Mouse (Mus musculus): ENCODE results near the gene Fam168b. TPM values are rescaled to one million over a fixed set of nuclear protein-coding genes. Genes with fewer than 3 reads are reported as not detected.

The Fam168b gene
- 71.4 and 78.4 TPM in 2 replicates for polyA plus RNA-seq (2015; fragmentation: Nextera tagmentation; extraction: Ambion mirVana)

DNA sequence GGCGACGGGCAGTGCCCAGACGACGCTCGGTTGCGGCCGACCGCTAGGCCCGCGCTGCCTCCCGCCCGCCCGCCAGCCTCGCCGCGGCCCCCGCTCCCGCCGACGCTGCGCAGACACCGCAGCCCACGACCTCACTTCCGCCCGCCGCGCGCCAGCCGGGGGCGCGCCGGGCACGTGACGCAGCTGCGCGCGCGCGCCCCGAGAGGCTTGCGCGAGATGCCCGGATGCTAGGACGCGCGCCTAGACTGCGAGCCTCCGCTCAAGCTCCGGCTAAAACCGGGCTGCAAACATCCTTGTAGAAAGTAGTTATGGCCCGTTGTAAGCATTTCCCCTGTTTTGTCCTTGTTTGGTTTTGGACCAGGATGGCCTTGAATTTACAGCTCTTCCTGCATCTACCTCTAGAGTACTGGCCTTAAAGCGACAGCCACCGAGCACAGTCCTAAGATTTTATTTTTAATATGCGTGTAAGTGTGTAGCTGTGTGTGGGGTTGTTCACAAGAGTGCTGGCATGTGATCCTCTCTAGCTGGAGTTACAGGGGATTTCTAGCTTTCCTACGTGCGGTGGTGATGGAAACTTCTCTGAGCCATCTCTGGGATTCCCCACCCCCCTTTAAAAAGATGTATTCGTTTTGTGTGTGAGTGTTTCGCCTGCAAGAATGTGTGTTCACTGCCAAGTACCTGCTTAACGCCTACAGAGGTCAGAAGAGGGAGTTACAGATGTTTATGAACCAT, at the start of gene Fam168b:
Gene Fam168b (minus strand): TSS at position 179 of the 732 bp plus-strand sequence.
- H3K4me3 ChIP-seq (replicated peaks): peak within 1 kb of the TSS; percentile 84
- no peaks in the 10 kb centered on the region for H3K27me3 ChIP-seq
- H3K4me2 ChIP-seq: peak within 1 kb of the TSS; percentile 73
- H3K27ac ChIP-seq: peak within 1 kb of the TSS; percentile 98
- peaks cover 26% of the 10 kb centered on the region for H3K4me1 ChIP-seq
- H3K9ac ChIP-seq: peak within 1 kb of the TSS; percentile 86
- peak; percentile 91 for ATAC-seq (replicated peaks; ENCODE audit: low FRiP score)
- 1% methylated on average over 58 of the region's 59 CpGs for whole genome bisulfite sequencing
- H3K9me3 ChIP-seq (replicated peaks): no peaks in the 10 kb centered on the region
- H3K36me3 ChIP-seq: peaks cover 3% of the 10 kb centered on the region; the same call in 1 of the 2 replicates

DNA sequence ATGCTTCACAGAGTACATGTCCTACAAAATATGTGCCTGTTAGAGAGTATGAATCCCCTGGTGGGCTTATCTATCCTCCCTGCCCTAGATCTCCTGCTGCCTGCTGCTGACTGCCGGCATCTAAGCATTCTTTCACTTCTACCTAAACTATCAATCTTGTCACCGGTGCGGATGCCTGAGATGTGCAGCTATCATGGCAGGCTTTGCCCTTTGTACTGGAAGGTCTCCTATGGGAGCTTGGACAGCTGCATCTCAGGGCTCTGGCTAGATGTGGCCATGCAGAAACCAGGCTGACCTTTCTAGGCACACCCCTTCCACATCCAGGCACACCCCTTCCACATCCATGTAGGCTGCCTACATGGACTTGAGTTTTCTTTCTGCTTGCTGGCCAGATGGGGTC, 49.6 kb upstream of the Fam168b start:
- Histone ChIP-seq H3K36me3 (no peaks in the 10 kb centered on the region), H3K4me3 (replicated peaks) (no peak overlapping the region), H3K27ac (no peak overlapping the region), H3K4me2 (no peak overlapping the region), H3K4me1 (no peaks in the 10 kb centered on the region), H3K27me3 (no peaks in the 10 kb centered on the region), H3K9me3 (replicated peaks) (no peaks in the 10 kb centered on the region), H3K9ac (no peak overlapping the region)
- 76% methylated on average over 3 of the region's 3 CpGs for WGBS
- no peak for ATAC-seq (replicated peaks; ENCODE audit: low FRiP score)

DNA sequence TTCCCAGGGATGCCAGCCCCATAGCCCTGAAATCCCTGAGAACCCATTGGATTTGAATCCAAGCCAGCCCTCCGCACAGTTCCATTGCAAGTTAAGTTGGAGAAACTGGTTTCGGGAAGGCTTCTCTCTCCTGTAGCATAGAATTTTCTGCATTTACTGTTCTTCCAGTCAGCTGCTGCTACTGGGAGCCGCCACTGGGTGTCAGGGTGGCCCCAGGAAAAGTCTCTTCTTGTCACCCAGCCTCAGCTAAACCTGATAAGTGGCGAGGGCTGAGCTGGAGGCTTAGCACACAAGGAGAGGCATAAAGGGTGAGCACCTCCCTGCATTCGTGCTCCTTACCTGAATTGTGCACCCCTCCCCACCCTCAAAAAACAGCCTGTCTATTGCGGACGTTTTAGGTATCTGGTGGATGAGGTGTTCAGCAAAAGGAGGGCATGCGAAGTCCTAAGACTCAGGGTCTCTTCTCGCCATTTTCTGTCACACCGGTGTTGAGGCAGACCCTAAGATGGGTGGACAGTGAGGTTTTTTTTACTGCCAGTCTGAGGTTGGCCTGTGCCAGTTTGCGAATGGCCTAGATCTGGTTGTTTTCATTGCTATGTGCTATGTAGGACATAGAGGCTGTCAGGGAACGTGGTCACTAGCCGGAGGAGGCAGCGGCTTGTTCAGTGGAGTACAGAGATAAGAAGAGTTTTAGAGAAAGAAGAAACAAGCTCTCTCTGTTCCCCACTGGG, 48.9 kb upstream of the Fam168b start:
- no peak overlapping the region for H3K4me2 ChIP-seq
- no peak overlapping the region for H3K27ac ChIP-seq
- H3K27me3 ChIP-seq: no peaks in the 10 kb centered on the region
- WGBS: 55% methylated on average over 14 of the region's 14 CpGs
- H3K36me3 ChIP-seq: no peaks in the 10 kb centered on the region
- H3K9me3 ChIP-seq (replicated peaks): no peaks in the 10 kb centered on the region
- ATAC-seq (replicated peaks; ENCODE audit: low FRiP score): peak; percentile 58; the same call in 1 of the 2 replicates
- no peak overlapping the region for H3K4me3 ChIP-seq (replicated peaks)
- H3K9ac ChIP-seq: no peak overlapping the region
- no peaks in the 10 kb centered on the region for H3K4me1 ChIP-seq

DNA sequence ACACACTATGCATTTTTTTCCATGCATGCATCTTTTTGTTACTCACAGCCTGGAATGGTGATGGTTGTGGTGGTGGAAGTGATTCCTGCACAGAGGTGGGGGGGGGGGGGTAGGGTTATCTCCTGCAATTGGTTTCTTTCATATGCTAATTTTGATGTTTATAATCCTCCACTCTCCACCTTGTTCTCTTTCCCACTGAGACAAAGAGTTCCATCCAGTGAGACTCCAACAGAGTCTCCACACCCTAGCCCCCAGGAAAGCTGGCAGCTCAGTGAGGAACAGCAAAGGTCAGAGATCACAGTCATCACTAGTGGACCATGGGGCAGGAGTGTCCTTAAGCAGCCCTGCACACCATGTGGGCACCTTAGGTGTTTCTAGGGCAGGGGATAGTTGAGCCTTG, 40.9 kb upstream of the Fam168b start:
- Histone ChIP-seq H3K9ac (no peak overlapping the region), H3K4me3 (replicated peaks) (no peak overlapping the region), H3K27me3 (no peaks in the 10 kb centered on the region), H3K9me3 (replicated peaks) (0 out of 2 replicates have a peak, but pooled peaks cover 4% of the 10 kb centered on the region), H3K27ac (no peak overlapping the region), H3K36me3 (no peaks in the 10 kb centered on the region), H3K4me2 (no peak overlapping the region), H3K4me1 (no peaks in the 10 kb centered on the region)
- no peak for ATAC-seq (replicated peaks; ENCODE audit: low FRiP score)

DNA sequence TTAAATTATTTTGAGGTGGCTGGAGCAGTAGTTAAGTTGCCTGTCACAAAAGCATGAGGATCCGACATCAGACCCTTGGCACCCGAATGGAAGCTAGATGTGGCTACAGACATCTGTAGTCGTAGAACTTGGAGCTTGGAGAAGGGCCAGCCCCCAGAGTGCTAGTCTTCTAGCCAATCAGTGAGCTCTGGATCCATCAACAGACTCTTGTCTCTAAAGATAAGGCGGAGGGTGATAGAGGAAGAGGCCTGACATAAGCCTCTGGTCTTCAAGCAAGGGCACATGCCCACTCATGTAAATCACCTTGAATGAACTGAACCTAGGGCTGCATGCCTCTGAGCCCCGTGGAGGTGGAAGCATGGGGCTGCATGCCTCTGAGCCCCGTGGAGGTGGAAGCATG, 36.7 kb upstream of the Fam168b start:
- H3K27ac ChIP-seq: no peak overlapping the region
- no peaks in the 10 kb centered on the region for H3K27me3 ChIP-seq
- H3K36me3 ChIP-seq: peaks cover 8% of the 10 kb centered on the region; the same call in 1 of the 2 replicates
- H3K4me2 ChIP-seq: no peak overlapping the region
- no peaks in the 10 kb centered on the region for H3K4me1 ChIP-seq
- 0 out of 2 replicates have a peak, but pooled peaks cover 4% of the 10 kb centered on the region for H3K9me3 ChIP-seq (replicated peaks)
- no peak overlapping the region for H3K9ac ChIP-seq
- H3K4me3 ChIP-seq (replicated peaks): no peak overlapping the region
- WGBS: 82% methylated on average over 6 of the region's 6 CpGs
- no peak for ATAC-seq (replicated peaks; ENCODE audit: low FRiP score)

DNA sequence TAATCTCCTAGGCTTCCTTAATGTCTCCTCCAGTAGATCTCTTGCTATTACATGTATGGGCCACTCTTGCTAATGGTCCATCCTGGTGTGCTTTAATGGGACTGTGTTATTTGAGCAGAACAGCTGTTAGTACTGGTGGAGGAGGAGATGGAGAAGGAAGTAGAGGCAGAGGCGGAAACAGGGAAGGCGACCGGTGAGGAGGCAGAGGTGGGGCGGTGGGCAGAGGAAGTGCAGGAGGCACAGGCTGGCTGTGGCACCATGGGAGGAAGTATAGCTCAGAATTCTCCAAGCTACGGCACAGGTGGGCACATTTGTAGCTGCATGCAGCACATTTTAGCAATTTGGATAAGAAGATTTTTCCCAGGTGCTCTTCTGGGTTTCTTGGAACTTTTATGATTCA, 30.7 kb upstream of the Fam168b start:
- ATAC-seq (replicated peaks; ENCODE audit: low FRiP score): no peak

DNA sequence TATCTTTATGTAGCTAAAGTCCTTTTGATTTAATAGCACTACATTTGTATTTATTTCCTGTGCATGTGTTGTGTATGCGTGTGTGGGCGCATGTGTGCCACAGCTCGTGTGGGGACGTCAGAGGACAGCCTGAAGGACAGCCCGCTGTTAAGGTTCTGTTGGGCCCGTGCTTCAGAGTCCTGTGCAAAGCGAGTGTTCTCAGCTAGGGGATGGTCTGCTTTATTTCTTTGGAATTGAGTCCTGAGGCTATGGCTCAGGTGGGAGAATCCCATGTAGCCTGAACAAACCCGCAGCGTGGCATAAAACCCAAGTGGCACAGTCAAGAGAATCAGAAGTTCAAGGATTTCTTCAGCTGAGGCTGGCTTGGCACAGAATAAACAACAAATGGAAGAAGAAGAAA, 28.3 kb upstream of the Fam168b start:
- WGBS: 94% methylated on average over 9 of the region's 9 CpGs
- no peak for ATAC-seq (replicated peaks; ENCODE audit: low FRiP score)
- H3K36me3 ChIP-seq: peaks cover 42% of the 10 kb centered on the region
- H3K27me3 ChIP-seq: no peaks in the 10 kb centered on the region
- H3K9me3 ChIP-seq (replicated peaks): no peaks in the 10 kb centered on the region
- no peak overlapping the region for H3K4me3 ChIP-seq (replicated peaks)
- H3K4me1 ChIP-seq: no peaks in the 10 kb centered on the region
- no peak overlapping the region for H3K9ac ChIP-seq
- no peak overlapping the region for H3K4me2 ChIP-seq
- H3K27ac ChIP-seq: no peak overlapping the region

More for the DNA sequence above, 30.7 kb upstream of the Fam168b start:
- Histone ChIP-seq H3K9ac (no peak overlapping the region), H3K4me3 (replicated peaks) (no peak overlapping the region), H3K27ac (no peak overlapping the region), H3K4me1 (no peaks in the 10 kb centered on the region), H3K9me3 (replicated peaks) (no peaks in the 10 kb centered on the region), H3K4me2 (no peak overlapping the region), H3K36me3 (peaks cover 39% of the 10 kb centered on the region), H3K27me3 (no peaks in the 10 kb centered on the region)
- WGBS: 87% methylated on average over 5 of the region's 5 CpGs

DNA sequence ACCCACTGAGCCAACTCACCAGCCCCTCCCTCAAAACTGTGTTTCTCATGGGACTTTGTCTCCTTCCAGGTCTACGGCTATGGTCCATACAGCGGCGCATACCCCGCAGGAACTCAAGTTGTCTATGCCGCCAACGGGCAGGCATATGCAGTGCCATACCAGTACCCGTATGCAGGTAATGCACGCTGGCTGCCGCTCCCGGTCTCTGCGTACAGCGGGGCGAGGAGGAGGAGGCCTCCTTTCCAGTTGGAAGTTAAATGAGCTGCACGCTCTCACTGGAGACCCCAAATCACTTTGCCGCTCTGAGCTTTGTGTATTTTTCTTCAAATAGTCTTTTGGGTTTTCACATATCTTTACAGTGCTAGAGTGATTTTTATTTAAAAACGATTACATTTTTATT, 26.4 kb upstream of the Fam168b start:
- no peak overlapping the region for H3K9ac ChIP-seq
- no peak overlapping the region for H3K4me2 ChIP-seq
- H3K27ac ChIP-seq: no peak overlapping the region
- no peaks in the 10 kb centered on the region for H3K9me3 ChIP-seq (replicated peaks)
- H3K4me1 ChIP-seq: no peaks in the 10 kb centered on the region
- ATAC-seq (replicated peaks; ENCODE audit: low FRiP score): no peak
- peaks cover 49% of the 10 kb centered on the region for H3K36me3 ChIP-seq
- no peaks in the 10 kb centered on the region for H3K27me3 ChIP-seq
- WGBS: 93% methylated on average over 16 of the region's 16 CpGs
- H3K4me3 ChIP-seq (replicated peaks): no peak overlapping the region

DNA sequence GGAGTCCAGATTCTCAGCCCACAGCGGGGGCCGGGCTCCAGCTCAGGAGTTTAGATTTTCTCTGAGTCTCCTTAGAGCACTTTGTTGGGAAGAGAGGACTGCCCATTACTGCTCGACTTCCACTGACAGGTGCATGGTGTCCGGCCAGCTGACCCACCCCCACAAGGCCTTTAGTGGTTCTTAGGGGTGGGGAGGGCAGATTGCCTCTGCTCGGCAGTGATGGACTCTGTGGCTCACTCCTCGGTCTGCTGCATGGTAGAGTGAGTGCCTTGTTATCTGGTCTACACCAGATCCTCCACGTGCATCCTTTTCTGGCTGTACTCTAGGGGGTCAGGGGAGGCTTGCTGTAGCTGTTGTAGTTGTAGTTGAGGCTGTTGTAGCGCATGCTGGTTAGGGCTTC, 25.5 kb upstream of the Fam168b start:
- Histone ChIP-seq H3K4me2 (no peak overlapping the region), H3K36me3 (peaks cover 57% of the 10 kb centered on the region), H3K4me1 (no peaks in the 10 kb centered on the region), H3K9ac (no peak overlapping the region), H3K27ac (no peak overlapping the region), H3K9me3 (replicated peaks) (no peaks in the 10 kb centered on the region), H3K4me3 (replicated peaks) (no peak overlapping the region), H3K27me3 (no peaks in the 10 kb centered on the region)
- ATAC-seq (replicated peaks; ENCODE audit: low FRiP score): no peak
- 91% methylated on average over 8 of the region's 8 CpGs for WGBS

DNA sequence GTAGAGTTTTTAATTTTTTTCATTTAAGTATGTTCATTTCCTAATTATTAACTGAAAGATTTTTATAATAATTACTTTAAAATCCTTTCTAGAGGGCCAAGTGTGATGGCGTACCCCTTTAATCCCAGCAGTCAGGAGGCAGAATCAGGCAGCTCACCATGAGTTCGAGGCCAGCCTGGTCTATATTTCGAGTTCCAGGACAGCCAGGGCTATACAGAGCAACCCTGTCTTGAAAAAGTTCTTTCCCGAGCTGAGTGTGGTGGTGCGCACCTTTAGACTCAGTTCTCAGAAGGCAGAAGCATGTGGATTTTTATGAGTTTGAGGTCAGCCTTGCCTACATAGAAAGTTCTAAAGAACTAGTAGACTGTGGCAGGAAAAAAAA, 24.7 kb upstream of the Fam168b start:
- no peak for ATAC-seq (replicated peaks; ENCODE audit: low FRiP score)
- Histone ChIP-seq H3K9ac (no peak overlapping the region), H3K27ac (no peak overlapping the region), H3K4me2 (no peak overlapping the region), H3K4me3 (replicated peaks) (no peak overlapping the region), H3K27me3 (no peaks in the 10 kb centered on the region), H3K4me1 (no peaks in the 10 kb centered on the region), H3K36me3 (peaks cover 65% of the 10 kb centered on the region), H3K9me3 (replicated peaks) (no peaks in the 10 kb centered on the region)
- 93% methylated on average over 5 of the region's 5 CpGs for WGBS

DNA sequence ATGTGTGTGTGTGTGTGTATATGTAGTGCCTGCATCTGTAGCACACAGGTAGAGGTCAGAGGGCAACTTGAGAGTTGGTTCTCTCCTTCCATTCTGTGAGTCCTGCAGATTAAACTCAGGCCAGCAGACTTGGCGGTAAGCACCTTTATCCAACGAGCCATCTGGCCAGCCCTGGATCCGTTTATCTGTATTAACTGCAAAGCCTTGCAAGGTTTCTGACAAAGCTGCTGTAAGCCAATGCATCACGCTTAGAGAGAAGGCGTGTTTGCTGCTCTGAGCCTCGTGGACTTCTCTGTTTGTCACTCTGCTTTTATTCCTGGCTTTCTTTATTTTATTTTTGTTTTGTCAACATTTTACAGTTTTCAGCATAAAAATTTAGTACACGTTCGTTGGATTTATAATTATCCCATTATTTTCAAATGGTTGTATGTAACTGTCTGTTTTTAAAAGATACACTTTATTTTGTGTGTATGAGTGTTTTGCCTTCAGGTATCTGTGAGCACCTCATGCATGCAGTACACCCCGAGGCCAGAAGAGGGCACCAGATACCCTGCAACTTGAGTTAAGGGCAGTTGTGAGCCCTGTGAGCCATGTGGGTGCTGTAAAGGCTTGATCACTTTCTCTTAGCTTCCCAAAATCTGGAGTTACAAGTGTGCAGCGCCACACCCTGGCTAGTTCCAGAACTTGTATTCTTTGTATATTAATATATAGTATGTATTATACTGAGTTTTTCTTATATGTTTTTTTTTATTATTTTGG, 24.1 kb upstream of the Fam168b start:
- Histone ChIP-seq H3K36me3 (peaks cover 69% of the 10 kb centered on the region), H3K4me3 (replicated peaks) (no peak overlapping the region), H3K27me3 (no peaks in the 10 kb centered on the region), H3K9me3 (replicated peaks) (no peaks in the 10 kb centered on the region), H3K4me1 (no peaks in the 10 kb centered on the region), H3K9ac (no peak overlapping the region), H3K4me2 (no peak overlapping the region), H3K27ac (no peak overlapping the region)
- peak; percentile 50; the same call in 1 of the 2 replicates for ATAC-seq (replicated peaks; ENCODE audit: low FRiP score)
- WGBS: 59% methylated on average over 10 of the region's 10 CpGs

DNA sequence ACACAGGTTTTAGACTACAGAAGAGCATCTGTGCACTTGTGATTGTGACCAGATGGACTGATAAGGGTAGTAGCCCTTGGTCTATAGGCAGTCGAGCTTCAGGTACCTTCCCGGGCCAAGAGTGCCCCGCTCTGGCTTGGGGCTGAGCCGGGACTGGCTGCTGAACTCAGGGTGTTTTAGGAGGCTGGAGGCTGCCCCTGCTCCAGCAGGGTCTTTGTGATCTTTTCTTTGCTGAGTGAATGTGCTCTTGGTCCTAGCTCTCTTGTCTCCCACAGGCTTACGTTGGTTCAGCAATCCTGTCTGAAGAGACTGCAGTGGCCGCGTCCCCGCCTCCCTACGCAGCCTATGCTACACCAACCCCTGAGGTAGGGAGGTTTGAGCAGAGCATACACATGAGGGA, 23.0 kb upstream of the Fam168b start:
- 0 out of 2 replicates have a peak, but pooled peaks cover 3% of the 10 kb centered on the region for H3K4me1 ChIP-seq
- peaks cover 59% of the 10 kb centered on the region for H3K36me3 ChIP-seq
- no peak overlapping the region for H3K4me3 ChIP-seq (replicated peaks)
- no peak overlapping the region for H3K27ac ChIP-seq
- no peaks in the 10 kb centered on the region for H3K9me3 ChIP-seq (replicated peaks)
- no peak overlapping the region for H3K4me2 ChIP-seq
- H3K9ac ChIP-seq: no peak overlapping the region
- no peak for ATAC-seq (replicated peaks; ENCODE audit: low FRiP score)
- no peaks in the 10 kb centered on the region for H3K27me3 ChIP-seq
- 91% methylated on average over 9 of the region's 9 CpGs for WGBS

Data from kidney, embryonic 15.5 days (tissue).